Mouse (Mus musculus) testis, adult 2 months (tissue): Measurements from ENCODE around the gene Rpusd4.

Experiments
- CTCF ChIP-seq: fragments of 200-500 bp; IDR thresholded peaks from 2 replicates; pipeline ENCODE4 v1.5.1; 2012; ENCODE audit warnings: low read depth, mild to moderate bottlenecking, inconsistent platforms, low read length, moderate library complexity; ENCODE audit not compliant: control insufficient read depth, insufficient read depth, insufficient replicate concordance
- POLR2A ChIP-seq: fragments of 200-500 bp; IDR thresholded peaks from 2 replicates; pipeline ENCODE4 v1.6.1; 2012; ENCODE audit warnings: low read depth, mild to moderate bottlenecking, inconsistent platforms, low read length, moderate library complexity; ENCODE audit not compliant: control insufficient read depth

- TF ChIP-seq CTCF: no peak
- no peak for TF ChIP-seq POLR2A
Observed at GRCm38 (mm10) chr9:35267976-35268715, 481 bp downstream of the Rpusd4 start.
